Mouse (Mus musculus): ENCODE results near the gene Cfap100. TPM values are rescaled to one million over a fixed set of nuclear protein-coding genes. Genes with fewer than 3 reads are reported as not detected.

The Cfap100 gene
- under 1 TPM; 0.14 to 0.76 TPM for total RNA-seq (2021)
- long read RNA-seq, experiment 1, result 0 reads
- long read RNA-seq, experiment 2, partial matches to known transcripts, result 0 of 1 reads
- long read RNA-seq, experiment 2, other reads (novel, unspliced or antisense), result 1 of 1 reads

GRCm38 (mm10) chr6:90428380-90428974 lies at the start of gene Cfap100:
Cfap100 (minus strand) TSS chr6:90428797.
- peak; percentile 48 to 67 for DNase-seq (ENCODE audit: low spot score in 2 of 2)

- DNase-seq (ENCODE audit: low spot score in 2 of 2), result no peak
Observed at GRCm38 (mm10) chr6:90476941-90477518, 48.4 kb upstream of the Cfap100 start.

DNA sequence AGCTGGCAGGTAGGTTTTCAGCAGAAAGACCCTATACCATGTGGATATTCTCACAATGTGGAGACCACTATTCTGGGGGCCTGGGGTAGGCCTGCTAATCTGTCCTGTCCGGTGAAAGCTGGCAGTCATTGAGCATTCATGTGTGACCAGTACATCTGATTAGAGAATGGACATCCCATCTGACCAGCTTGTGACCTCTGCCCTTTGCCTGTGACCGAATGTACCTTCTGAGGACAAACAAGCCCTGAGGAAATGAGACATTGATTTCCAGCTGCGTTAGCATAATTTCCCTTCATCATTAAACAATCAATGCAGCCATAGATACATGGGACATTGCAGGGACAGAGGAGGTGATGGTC lies 47.2 kb upstream of the Cfap100 start:
- DNase-seq (ENCODE audit: low spot score in 2 of 2), result no peak

DNA sequence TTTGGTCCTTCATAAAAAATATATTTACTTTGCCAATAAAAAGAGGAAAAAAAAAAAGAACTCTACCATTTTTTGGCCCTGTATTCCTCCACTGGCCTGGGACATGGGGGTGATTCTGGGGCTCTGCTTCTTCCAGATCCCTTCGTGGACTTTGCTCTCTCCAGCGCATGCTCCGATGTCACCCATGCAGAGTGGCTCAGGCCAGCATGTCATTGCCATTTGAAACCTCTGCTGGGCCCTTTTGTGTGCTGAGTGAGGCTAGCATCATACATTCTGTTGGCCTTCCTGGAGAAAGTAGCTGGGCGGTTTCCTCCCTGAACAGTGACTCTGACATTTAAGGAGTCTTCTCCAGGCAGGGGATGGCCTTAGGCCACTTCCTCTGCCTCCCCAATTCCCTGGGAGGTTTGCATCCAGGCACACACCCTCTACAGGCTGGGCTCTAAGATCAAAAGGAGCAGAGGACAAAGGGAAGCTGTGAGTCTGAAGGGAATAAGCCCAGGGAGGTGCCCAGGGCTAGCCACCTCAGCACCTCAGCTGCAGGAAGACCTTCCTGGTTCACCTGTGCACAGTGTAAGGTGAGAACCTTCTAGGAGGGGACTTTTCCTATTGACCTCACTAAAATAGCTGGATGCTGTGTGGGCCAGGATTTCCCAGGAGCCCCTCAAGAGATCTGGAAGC lies 46.7 kb upstream of the Cfap100 start:
- no peak for DNase-seq (ENCODE audit: low spot score in 2 of 2)

GRCm38 (mm10) chr6:90474361-90474750 lies 45.8 kb upstream of the Cfap100 start:
- no peak for DNase-seq (ENCODE audit: low spot score in 2 of 2)

DNA sequence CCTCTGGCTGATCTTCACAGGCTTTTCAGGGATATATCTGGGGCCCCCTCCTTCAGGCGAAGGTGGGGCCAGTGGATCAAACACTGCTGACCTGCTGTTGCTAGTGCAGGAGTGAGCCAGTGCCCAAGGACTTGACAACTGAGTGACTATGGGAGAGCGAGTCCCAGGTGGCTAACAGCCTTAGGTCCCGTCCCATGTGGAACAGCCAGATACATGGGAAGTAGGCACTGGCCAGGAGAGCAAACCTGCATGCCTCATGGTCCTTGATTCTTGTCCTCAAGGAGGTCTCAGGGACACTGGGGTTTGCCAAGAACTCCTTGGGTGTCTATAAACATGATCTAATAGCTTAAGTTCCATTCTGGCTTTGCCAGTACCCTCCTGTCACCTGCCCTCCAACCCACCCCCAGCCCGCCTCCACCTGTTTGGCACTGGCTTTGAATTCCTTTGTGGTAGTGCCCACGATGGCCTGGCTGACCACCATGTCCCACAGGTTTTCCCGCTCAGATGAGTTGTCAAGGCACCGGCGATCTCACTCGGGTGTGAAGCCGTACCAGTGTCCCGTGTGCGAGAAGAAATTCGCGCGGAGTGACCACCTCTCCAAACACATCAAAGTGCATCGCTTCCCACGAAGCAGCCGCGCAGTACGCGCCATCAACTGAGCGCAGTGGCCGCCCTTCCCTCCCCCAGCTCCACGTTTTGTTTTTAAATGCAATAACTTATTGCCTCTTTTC lies 45.2 kb upstream of the Cfap100 start:
- DNase-seq (ENCODE audit: low spot score in 2 of 2), result no peak

DNA sequence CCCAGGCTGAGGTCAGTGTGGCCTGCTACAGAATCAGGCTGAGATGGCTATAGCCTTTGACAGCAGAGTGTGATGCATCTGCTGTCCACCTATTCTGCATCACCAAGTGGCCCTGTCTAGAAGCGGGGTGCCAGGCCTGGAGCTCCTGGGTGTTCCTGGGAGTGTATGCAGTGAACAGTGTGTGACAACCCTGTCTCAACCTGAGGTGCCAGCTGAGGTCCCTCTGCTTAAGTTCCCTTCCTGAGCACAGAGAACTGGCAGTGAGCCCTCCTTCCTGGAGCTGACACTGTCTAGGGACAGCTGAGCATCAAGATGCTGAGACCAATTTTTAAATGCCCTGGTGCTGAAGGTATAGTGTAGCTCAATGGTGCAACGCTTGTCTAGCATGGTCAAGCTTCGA lies 44.1 kb upstream of the Cfap100 start:
- DNase-seq (ENCODE audit: low spot score in 2 of 2), result no peak

DNA sequence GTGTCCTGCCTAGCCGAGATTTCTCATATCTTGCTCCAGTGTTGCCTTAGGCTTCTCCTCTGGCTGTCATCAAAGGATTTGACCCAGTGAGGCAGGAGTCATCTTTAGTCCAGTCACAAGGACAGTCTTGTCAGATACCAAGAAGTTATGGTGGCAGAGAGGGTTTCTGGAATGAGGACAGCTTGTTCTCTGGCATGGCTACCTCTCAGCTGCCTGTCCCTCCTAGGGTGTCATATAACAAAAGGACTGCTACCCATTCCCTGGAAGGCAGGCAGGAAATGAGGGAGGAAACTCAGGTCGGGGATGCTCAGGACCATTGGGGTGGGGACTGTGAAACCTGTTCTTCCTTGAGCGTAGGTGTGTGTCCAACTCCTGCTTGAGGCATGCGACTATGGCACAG lies 43.5 kb upstream of the Cfap100 start:
- DNase-seq (ENCODE audit: low spot score in 2 of 2), result no peak

GRCm38 (mm10) chr6:90470947-90471541 lies 42.4 kb upstream of the Cfap100 start:
- no peak for DNase-seq (ENCODE audit: low spot score in 2 of 2)

DNA sequence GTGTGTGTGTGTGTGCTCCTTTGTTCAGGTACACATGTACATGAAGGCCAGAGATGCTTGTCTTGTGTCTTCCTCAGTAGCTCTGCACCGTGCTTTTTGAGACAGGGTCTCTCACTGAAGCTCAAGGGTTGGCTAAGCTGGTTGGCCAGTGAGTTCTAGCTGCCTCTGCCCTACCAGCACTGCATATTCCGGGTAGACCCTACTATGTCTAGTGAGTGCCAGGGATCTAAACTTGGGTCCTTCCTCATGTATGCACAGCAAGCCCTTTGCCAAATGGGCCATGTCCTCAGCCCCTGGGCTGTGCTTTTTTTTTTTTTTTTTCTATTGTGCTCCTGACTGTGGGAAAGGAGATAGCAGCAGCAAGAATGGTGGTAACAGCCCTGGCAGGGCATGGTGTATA lies 41.7 kb upstream of the Cfap100 start:
- no peak for DNase-seq (ENCODE audit: low spot score in 2 of 2)

DNA sequence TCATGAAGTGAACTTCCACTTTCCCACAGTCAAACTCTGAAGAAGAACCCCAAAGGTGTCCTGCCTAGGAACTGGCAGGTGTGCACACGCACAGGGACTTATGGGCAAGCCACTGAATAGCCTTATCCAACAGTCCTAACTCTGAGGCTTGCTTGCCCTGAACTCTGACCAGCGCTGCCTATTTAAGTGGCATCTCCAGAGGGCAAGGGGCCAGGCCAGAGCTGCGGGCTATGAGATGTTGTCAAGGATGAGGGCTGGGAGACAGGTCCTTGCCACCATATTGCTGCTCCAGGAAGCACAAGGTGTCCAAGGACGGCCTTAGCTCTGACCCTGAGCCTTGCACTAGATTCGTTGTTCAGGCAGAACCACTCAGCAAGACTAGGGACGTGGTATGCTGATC lies 40.4 kb upstream of the Cfap100 start:
- DNase-seq (ENCODE audit: low spot score in 2 of 2), result no peak

- DNase-seq (ENCODE audit: low spot score in 2 of 2), result no peak
Observed at GRCm38 (mm10) chr6:90468216-90468615, 39.6 kb upstream of the Cfap100 start.

- no peak for DNase-seq (ENCODE audit: low spot score in 2 of 2)
Observed at GRCm38 (mm10) chr6:90466847-90467410, 38.3 kb upstream of the Cfap100 start.

DNA sequence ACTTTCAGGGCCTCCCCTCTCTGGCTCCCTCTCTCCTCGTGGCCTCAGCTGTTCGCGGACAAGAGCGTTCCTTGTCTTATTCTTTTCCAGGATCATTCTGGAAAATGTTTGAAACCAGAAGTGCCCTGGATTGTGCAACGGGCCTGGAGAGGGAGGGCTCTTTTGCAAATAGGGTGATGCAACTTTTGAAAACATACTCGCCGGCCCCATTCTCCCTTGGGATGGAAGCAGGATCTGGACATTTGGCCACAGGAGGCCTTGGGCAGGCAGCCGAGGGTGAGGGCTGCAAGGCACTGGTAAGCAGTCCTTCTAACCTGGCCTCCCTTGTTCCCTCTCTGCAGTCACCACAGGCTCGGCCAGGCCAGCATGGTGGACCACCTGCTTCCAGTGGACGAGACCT lies 37.5 kb upstream of the Cfap100 start:
- no peak for DNase-seq (ENCODE audit: low spot score in 2 of 2)

- DNase-seq (ENCODE audit: low spot score in 2 of 2), result no peak
Observed at GRCm38 (mm10) chr6:90465028-90465640, 36.5 kb upstream of the Cfap100 start.

GRCm38 (mm10) chr6:90463890-90464421 lies 35.4 kb upstream of the Cfap100 start:
- no peak for DNase-seq (ENCODE audit: low spot score in 2 of 2)

DNA sequence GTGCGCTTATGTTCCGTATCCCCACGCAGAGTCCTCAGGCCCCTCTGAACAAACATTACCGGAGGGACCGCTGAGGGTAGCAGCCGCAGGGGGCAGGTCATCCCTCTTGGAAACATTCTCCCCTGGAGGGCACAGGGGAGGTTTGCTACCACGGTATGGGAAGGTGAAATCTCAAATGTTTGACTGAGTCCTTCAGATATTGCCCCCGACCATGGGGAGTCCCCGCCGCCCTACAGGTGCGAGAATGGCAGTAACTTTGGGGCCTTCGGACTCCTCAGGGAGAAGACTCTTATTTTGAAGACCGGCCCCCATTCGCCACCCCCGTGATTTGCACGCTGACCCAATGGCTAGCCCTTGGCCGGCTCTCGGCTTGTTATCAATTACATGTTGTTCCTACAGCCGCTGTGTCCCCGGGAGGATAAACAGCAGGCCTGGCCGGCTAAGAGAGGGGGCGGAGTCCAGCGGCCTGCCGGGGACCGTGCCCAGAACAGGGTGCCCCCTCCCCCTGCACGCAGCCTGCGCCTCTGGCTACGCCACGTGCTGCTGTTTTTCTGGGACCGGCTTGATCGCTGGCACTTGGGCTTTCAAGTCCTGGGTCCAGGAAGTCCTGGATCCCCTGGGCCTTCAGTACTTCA lies 34.7 kb upstream of the Cfap100 start:
- peak; percentile 54 to 73 for DNase-seq (ENCODE audit: low spot score in 2 of 2)

GRCm38 (mm10) chr6:90462841-90463227 lies 34.2 kb upstream of the Cfap100 start:
- DNase-seq (ENCODE audit: low spot score in 2 of 2), result no peak

DNA sequence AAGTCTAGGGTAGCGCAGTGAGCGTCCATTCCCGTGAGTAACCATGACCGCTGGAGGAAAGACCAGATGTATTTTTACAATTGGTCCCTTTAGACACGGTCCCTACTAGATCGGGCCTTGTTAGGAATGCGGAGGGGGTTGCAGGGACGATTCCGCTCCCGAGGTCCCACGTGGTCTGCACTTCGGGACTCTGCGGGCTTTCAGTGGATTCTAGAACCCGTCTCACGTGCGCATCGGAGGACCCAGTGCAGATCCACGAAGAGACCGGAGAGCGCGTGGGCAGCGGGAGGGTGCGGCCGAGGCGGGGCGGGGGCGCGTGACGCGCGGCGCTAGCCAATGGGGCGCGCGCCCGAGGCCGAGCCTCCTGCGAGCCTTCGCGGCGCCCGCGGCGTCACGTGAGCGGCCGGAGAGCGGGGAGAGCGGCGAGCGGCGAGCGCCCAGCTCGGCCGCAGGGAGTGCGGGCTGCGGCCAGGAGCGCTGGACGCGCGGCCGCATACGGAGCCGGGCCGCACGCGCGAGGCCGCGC lies 33.6 kb upstream of the Cfap100 start, which contains the start of gene Klf15:
Gene Klf15, plus strand, starts transcription at position 396 of the 526 bp plus-strand sequence.
- DNase-seq (ENCODE audit: low spot score in 2 of 2), result peak; percentile 37 to 43

- DNase-seq (ENCODE audit: low spot score in 2 of 2), result no peak
Observed at GRCm38 (mm10) chr6:90461771-90462170, 33.2 kb upstream of the Cfap100 start.
